Mouse (Mus musculus) lung, adult 18-20 months (tissue): ENCODE results near the gene Hps3.
A peak's percentile ranks its signal among the peaks of the same experiment; 100 is the strongest.
"Not testable (repeated sequence)": the region's sequence is repeated elsewhere in the genome, so short reads cannot be mapped to it uniquely, and the experiment has no call there.

ENCODE experiments used
- DNase-seq, 2 experiments: peaks; one replicate each; pipeline ENCODE4 v3.0.0; 2022; ENCODE audit warnings: mixed read lengths in 2 of 2

Hps3 gene

GRCm38 (mm10) chr3:20034719-20035404 lies at the start of gene Hps3:
Hps3 (minus strand) TSS chr3:20035315.
- peak; percentile 91 for DNase-seq

- no peak for DNase-seq
These were observed 47.0 kb upstream of the Hps3 start for GRCm38 (mm10) chr3:20082161-20082560.

GRCm38 (mm10) chr3:20076145-20077053 lies 41.3 kb upstream of the Hps3 start:
- no peak for DNase-seq

- no peak for DNase-seq
These were observed 23.1 kb upstream of the Hps3 start for GRCm38 (mm10) chr3:20058197-20058541.

- DNase-seq = peak; percentile 95 to 96
These were observed 22.4 kb upstream of the Hps3 start, which contains the start of gene Hltf for GRCm38 (mm10) chr3:20057306-20058196. Hltf (plus strand) TSS chr3:20057811.

DNA sequence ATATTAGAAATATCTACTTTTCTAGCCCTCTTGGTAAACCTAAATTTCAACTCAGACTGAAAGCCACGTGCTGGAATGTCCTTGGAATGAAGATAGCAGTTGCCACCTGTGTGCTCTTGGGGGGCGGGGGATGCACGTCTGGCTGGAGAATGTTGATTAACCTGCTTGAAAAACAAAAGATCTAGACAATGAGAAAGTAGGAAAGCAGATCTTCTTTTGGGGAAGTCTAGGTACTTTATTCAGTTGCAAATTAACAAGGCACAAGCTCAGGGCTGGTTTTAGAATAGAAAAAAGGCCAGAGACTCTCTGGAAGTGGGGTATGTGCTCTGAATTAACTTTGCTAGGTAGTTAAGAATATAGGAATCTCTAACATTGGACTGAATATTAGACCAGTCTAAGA lies 9.6 kb upstream of the Hps3 start:
- DNase-seq = not testable (repeated sequence)

GRCm38 (mm10) chr3:20041461-20041860 lies 6.3 kb upstream of the Hps3 start:
- not testable (repeated sequence) for DNase-seq

DNA sequence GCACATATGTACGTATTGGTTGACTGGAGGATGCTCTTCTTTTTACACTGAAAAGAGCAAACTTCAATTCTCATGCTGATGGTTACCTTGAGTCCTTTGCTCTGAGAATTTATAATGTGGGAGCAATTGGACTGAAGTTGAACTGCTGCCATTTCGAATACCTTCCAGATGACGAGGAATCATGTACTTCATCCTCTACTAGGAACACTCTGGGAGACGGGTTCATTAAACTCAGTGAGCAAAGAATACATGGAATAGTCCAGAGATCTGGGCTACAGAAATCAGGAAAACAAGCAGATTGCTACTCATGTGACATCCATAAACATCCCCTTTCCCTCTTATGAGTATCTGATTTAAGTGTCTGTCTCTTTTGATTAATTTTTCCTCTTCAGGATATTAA lies 954 bp upstream of the Hps3 start:
- no peak for DNase-seq

GRCm38 (mm10) chr3:20033761-20034718 lies 1.1 kb downstream of the Hps3 start:
- no peak for DNase-seq

DNA sequence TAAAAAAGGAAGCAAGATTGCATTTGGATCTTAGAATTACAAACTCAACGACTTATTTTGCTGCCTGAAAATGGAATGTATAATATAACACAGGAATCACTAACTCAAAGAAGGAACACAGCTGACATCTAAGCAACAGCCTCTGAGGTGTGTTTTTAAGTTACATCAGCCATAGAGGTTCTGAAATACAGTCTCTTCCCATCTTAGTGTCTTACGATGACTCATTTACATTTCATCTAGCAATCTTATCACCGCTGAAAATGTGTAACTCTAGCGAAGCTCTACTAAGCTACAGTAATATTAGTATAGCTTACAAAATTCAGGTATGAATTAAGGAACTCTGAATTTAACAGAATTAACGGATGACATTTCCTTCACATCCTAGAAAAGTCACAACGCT lies 4.3 kb downstream of the Hps3 start:
- DNase-seq = no peak

GRCm38 (mm10) chr3:20028640-20029039 lies 6.5 kb downstream of the Hps3 start:
- DNase-seq = no peak

- DNase-seq = no peak
These were observed 7.3 kb downstream of the Hps3 start for GRCm38 (mm10) chr3:20027788-20028187.

DNA sequence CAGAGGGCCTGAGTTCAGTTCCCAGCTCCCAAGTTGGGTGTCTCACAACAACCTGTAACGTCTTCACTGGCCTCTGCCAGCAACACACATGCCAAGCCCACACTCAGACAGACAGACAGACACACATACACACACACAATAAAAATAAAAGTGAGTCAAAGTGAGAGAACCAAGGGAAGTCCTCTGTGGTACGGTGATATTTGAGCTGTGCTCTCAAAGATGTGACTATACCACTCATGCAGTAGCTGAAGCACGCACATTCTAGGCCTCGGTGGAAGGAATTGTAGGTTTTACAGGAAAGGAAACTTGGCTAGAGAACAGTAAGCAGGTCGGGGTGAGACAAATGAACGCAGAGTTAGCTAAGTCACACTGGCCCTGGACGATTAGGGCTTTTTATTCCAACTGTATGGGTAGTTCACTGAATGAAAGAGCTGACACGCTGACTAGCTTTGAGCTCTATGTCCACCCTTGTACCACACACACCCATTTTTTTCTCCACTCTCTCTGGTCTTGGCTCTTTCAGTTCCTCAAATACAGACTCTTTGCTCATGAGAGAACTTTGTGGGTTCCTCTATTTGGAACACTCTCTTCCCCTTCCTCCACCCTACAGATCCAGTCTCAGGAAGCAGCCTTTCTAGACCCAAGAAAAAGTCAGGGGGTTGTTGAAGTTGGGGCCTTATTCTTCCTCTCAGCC lies 8.0 kb downstream of the Hps3 start:
- peak in 1 of 2 experiments; percentile 7 for DNase-seq

DNA sequence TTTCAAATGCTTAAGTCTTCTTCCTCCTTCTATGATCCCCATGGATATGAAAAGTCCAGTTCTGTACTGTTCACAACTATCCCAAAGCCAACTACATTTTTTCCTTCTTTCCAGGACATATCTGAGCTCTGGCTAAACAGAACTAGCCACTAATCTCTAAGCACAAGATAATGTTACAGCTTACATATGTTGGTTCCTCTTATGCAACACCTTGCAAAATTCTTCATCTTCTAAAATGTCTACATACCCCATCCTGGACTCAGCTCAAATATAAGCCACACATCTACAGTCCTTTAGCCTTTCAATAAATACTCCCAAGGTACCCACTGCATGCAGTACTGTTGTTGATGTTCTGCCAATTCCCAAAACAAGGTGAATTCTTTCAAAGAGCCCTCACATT lies 8.6 kb downstream of the Hps3 start:
- no peak for DNase-seq

DNA sequence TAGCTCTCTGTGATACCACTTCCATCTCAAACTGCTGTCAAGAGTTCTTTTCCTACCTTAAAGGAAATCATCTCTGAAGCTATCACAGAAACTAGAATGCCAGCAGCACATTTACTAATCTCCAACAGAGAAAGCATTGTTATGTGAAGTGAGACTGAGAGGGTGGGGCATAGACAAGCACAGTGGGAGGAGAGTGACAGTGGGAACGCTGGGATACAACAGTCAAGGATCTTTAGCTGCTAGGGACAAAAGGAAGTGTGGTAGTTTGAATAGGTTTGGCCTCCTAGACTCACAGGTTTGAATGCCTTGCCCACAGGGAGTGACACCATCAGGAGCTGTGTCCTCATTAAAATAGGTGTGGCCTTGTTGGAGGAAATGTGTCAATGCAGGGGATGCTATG lies 11.3 kb downstream of the Hps3 start:
- no peak for DNase-seq

GRCm38 (mm10) chr3:20018076-20018475 lies 17.0 kb downstream of the Hps3 start:
- no peak for DNase-seq

DNA sequence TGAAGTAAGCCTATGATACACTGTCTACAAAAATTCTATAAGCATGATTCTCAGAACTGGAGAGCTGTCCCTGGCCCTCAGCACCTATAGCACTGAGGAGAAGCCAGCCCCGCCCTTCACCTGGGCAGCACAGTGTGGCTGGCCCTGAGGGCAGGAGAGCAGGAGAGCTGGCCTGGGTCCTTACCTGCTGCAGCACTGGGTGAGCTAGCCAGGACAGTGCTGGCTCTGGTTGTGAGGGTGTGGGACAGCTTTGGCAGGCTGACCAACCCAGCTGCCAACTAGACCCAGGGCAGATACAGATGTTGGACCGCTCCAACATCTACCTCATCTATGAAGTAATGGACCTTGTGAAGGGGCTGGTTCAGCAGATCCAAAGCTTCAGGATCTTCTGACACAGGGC lies 20.7 kb downstream of the Hps3 start:
- no peak for DNase-seq

- not testable (repeated sequence) for DNase-seq
These were observed 24.2 kb downstream of the Hps3 start for GRCm38 (mm10) chr3:20010905-20011304.

GRCm38 (mm10) chr3:20010464-20010863 lies 24.7 kb downstream of the Hps3 start:
- DNase-seq = no peak

DNA sequence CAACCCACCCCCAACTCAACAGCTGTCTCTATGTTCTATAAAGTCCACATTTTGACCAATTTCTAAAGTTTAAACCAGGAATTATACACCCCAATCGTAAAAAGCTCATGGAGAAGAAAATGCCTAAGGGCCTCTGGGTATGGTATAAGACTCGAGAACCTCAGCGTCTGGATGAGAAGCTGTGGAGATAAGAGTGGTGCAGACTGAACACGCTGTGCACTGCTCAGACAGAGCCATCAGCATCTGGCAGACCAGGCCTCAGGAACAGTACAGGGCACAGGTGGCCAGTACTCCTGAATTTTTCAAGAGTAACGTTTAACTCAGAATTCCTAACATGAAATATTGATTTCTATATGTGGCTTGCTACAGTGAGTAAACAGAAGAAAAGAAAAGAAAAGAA lies 27.4 kb downstream of the Hps3 start:
- no peak for DNase-seq

GRCm38 (mm10) chr3:20007275-20007674 lies 27.8 kb downstream of the Hps3 start:
- DNase-seq = no peak
